Mouse (Mus musculus): Measurements from ENCODE around the gene Mpped2. TPM values are rescaled to one million over a fixed set of nuclear protein-coding genes. Genes with fewer than 3 reads are reported as not detected.

Gene Mpped2
- polyA plus RNA-seq, 1 experiment from 2014 or later, result 44.4 TPM

GRCm38 (mm10) chr2:106825461-106825860 lies 132.4 kb downstream of the Mpped2 start:
- Histone ChIP-seq H3K27me3 (ENCODE audit: control insufficient read depth, insufficient read depth, low read length) (no peaks in the 10 kb centered on the region), H3K27ac (ENCODE audit: low read depth, low read length) (no peak overlapping the region), H3K4me3 (ENCODE audit: low read depth, low read length) (no peak overlapping the region), H3K9me3 (ENCODE audit: control insufficient read depth, low read length) (no peaks in the 10 kb centered on the region), H3K4me2 (replicated peaks; ENCODE audit: low read depth, low read length) (no peak overlapping the region), H3K9ac (ENCODE audit: low read depth, low read length) (no peak overlapping the region), H3K36me3 (ENCODE audit: control insufficient read depth, insufficient read depth, low read length) (no peaks in the 10 kb centered on the region), H3K4me1 (replicated peaks; ENCODE audit: control insufficient read depth, insufficient read depth, low read length) (peaks cover 6% of the 10 kb centered on the region)
- ATAC-seq (ENCODE audit: low FRiP score) (no peak), DNase-seq (ENCODE audit: low spot score) (no peak)
- 89% methylated on average over 2 of the region's 2 CpGs for WGBS

- Histone ChIP-seq H3K36me3 (ENCODE audit: control insufficient read depth, insufficient read depth, low read length) (no peaks in the 10 kb centered on the region), H3K4me1 (replicated peaks; ENCODE audit: control insufficient read depth, insufficient read depth, low read length) (peaks cover 6% of the 10 kb centered on the region), H3K27ac (ENCODE audit: low read depth, low read length) (no peak overlapping the region), H3K27me3 (ENCODE audit: control insufficient read depth, insufficient read depth, low read length) (no peaks in the 10 kb centered on the region), H3K4me2 (replicated peaks; ENCODE audit: low read depth, low read length) (no peak overlapping the region), H3K9ac (ENCODE audit: low read depth, low read length) (no peak overlapping the region), H3K9me3 (ENCODE audit: control insufficient read depth, low read length) (no peaks in the 10 kb centered on the region), H3K4me3 (ENCODE audit: low read depth, low read length) (no peak overlapping the region)
- 80% methylated on average over 1 of the region's 1 CpGs for WGBS
- DNase-seq (ENCODE audit: low spot score), result no peak
- no peak for ATAC-seq (ENCODE audit: low FRiP score)
Measured at GRCm38 (mm10) chr2:106826023-106826422, 133.0 kb downstream of the Mpped2 start.

- Histone ChIP-seq H3K4me2 (replicated peaks; ENCODE audit: low read depth, low read length) (no peak overlapping the region), H3K4me1 (replicated peaks; ENCODE audit: control insufficient read depth, insufficient read depth, low read length) (peaks cover 4% of the 10 kb centered on the region), H3K9ac (ENCODE audit: low read depth, low read length) (no peak overlapping the region), H3K27me3 (ENCODE audit: control insufficient read depth, insufficient read depth, low read length) (no peaks in the 10 kb centered on the region), H3K27ac (ENCODE audit: low read depth, low read length) (no peak overlapping the region), H3K9me3 (ENCODE audit: control insufficient read depth, low read length) (no peaks in the 10 kb centered on the region), H3K36me3 (ENCODE audit: control insufficient read depth, insufficient read depth, low read length) (no peaks in the 10 kb centered on the region), H3K4me3 (ENCODE audit: low read depth, low read length) (no peak overlapping the region)
- no peak for DNase-seq (ENCODE audit: low spot score)
- ATAC-seq (ENCODE audit: low FRiP score), result no peak
- WGBS, result 76% methylated on average over 4 of the region's 4 CpGs
Measured at GRCm38 (mm10) chr2:106826806-106827205, 133.7 kb downstream of the Mpped2 start.

- no peak overlapping the region; the same call in 1 of the 2 replicates for H3K27ac ChIP-seq (ENCODE audit: low read depth, low read length)
- 0 out of 2 replicates have a peak, but pooled peaks cover 3% of the 10 kb centered on the region for H3K4me1 ChIP-seq (replicated peaks; ENCODE audit: control insufficient read depth, insufficient read depth, low read length)
- DNase-seq (ENCODE audit: low spot score) (no peak), ATAC-seq (ENCODE audit: low FRiP score) (peak; percentile 74)
- no peaks in the 10 kb centered on the region for H3K36me3 ChIP-seq (ENCODE audit: control insufficient read depth, insufficient read depth, low read length)
- no peak overlapping the region for H3K4me2 ChIP-seq (replicated peaks; ENCODE audit: low read depth, low read length)
- H3K9ac ChIP-seq (ENCODE audit: low read depth, low read length), result no peak overlapping the region
- H3K27me3 ChIP-seq (ENCODE audit: control insufficient read depth, insufficient read depth, low read length), result no peaks in the 10 kb centered on the region
- H3K4me3 ChIP-seq (ENCODE audit: low read depth, low read length), result no peak overlapping the region
- WGBS, result 57% methylated on average over 12 of the region's 12 CpGs
- no peaks in the 10 kb centered on the region for H3K9me3 ChIP-seq (ENCODE audit: control insufficient read depth, low read length)
Measured at GRCm38 (mm10) chr2:106828573-106829310, 135.7 kb downstream of the Mpped2 start.

GRCm38 (mm10) chr2:106829420-106829819 lies 136.4 kb downstream of the Mpped2 start:
- Histone ChIP-seq H3K4me1 (replicated peaks; ENCODE audit: control insufficient read depth, insufficient read depth, low read length) (0 out of 2 replicates have a peak, but pooled peaks cover 3% of the 10 kb centered on the region), H3K9ac (ENCODE audit: low read depth, low read length) (no peak overlapping the region), H3K36me3 (ENCODE audit: control insufficient read depth, insufficient read depth, low read length) (no peaks in the 10 kb centered on the region), H3K9me3 (ENCODE audit: control insufficient read depth, low read length) (no peaks in the 10 kb centered on the region), H3K4me2 (replicated peaks; ENCODE audit: low read depth, low read length) (no peak overlapping the region), H3K27ac (ENCODE audit: low read depth, low read length) (no peak overlapping the region), H3K27me3 (ENCODE audit: control insufficient read depth, insufficient read depth, low read length) (no peaks in the 10 kb centered on the region), H3K4me3 (ENCODE audit: low read depth, low read length) (no peak overlapping the region)
- DNase-seq (ENCODE audit: low spot score), result no peak
- ATAC-seq (ENCODE audit: low FRiP score), result no peak
- 67% methylated on average over 4 of the region's 4 CpGs for WGBS

- ATAC-seq (ENCODE audit: low FRiP score) (no peak), DNase-seq (ENCODE audit: low spot score) (no peak)
- no peak overlapping the region for H3K9ac ChIP-seq (ENCODE audit: low read depth, low read length)
- 51% methylated on average over 2 of the region's 2 CpGs for WGBS
- H3K36me3 ChIP-seq (ENCODE audit: control insufficient read depth, insufficient read depth, low read length), result no peaks in the 10 kb centered on the region
- no peaks in the 10 kb centered on the region for H3K27me3 ChIP-seq (ENCODE audit: control insufficient read depth, insufficient read depth, low read length)
- H3K4me1 ChIP-seq (replicated peaks; ENCODE audit: control insufficient read depth, insufficient read depth, low read length), result peaks cover 8% of the 10 kb centered on the region; the same call in 1 of the 2 replicates
- no peak overlapping the region for H3K4me2 ChIP-seq (replicated peaks; ENCODE audit: low read depth, low read length)
- no peak overlapping the region for H3K27ac ChIP-seq (ENCODE audit: low read depth, low read length)
- no peaks in the 10 kb centered on the region for H3K9me3 ChIP-seq (ENCODE audit: control insufficient read depth, low read length)
- no peak overlapping the region for H3K4me3 ChIP-seq (ENCODE audit: low read depth, low read length)
Measured at GRCm38 (mm10) chr2:106832577-106832976, 139.5 kb downstream of the Mpped2 start.

- Histone ChIP-seq H3K27ac (ENCODE audit: low read depth, low read length) (no peak overlapping the region), H3K27me3 (ENCODE audit: control insufficient read depth, insufficient read depth, low read length) (no peaks in the 10 kb centered on the region), H3K9me3 (ENCODE audit: control insufficient read depth, low read length) (no peaks in the 10 kb centered on the region), H3K4me3 (ENCODE audit: low read depth, low read length) (no peak overlapping the region), H3K4me2 (replicated peaks; ENCODE audit: low read depth, low read length) (no peak overlapping the region), H3K4me1 (replicated peaks; ENCODE audit: control insufficient read depth, insufficient read depth, low read length) (peaks cover 8% of the 10 kb centered on the region; the same call in 1 of the 2 replicates), H3K36me3 (ENCODE audit: control insufficient read depth, insufficient read depth, low read length) (no peaks in the 10 kb centered on the region), H3K9ac (ENCODE audit: low read depth, low read length) (no peak overlapping the region)
- 85% methylated on average over 5 of the region's 5 CpGs for WGBS
- no peak for ATAC-seq (ENCODE audit: low FRiP score)
- no peak for DNase-seq (ENCODE audit: low spot score)
Measured at GRCm38 (mm10) chr2:106833212-106833611, 140.1 kb downstream of the Mpped2 start.

GRCm38 (mm10) chr2:106835321-106835720 lies 142.3 kb downstream of the Mpped2 start:
- H3K9ac ChIP-seq (ENCODE audit: low read depth, low read length), result no peak overlapping the region
- H3K27ac ChIP-seq (ENCODE audit: low read depth, low read length), result no peak overlapping the region
- ATAC-seq (ENCODE audit: low FRiP score) (no peak), DNase-seq (ENCODE audit: low spot score) (no peak)
- H3K9me3 ChIP-seq (ENCODE audit: control insufficient read depth, low read length), result no peaks in the 10 kb centered on the region
- no peak overlapping the region for H3K4me2 ChIP-seq (replicated peaks; ENCODE audit: low read depth, low read length)
- no peak overlapping the region for H3K4me3 ChIP-seq (ENCODE audit: low read depth, low read length)
- H3K36me3 ChIP-seq (ENCODE audit: control insufficient read depth, insufficient read depth, low read length), result no peaks in the 10 kb centered on the region
- H3K4me1 ChIP-seq (replicated peaks; ENCODE audit: control insufficient read depth, insufficient read depth, low read length), result peaks cover 5% of the 10 kb centered on the region; the same call in 1 of the 2 replicates
- no peaks in the 10 kb centered on the region for H3K27me3 ChIP-seq (ENCODE audit: control insufficient read depth, insufficient read depth, low read length)
- WGBS, result 66% methylated on average over 8 of the region's 8 CpGs

- no peak for DNase-seq (ENCODE audit: low spot score)
- no peaks in the 10 kb centered on the region for H3K27me3 ChIP-seq (ENCODE audit: control insufficient read depth, insufficient read depth, low read length)
- no peak overlapping the region for H3K27ac ChIP-seq (ENCODE audit: low read depth, low read length)
- no peak overlapping the region for H3K9ac ChIP-seq (ENCODE audit: low read depth, low read length)
- H3K9me3 ChIP-seq (ENCODE audit: control insufficient read depth, low read length), result no peaks in the 10 kb centered on the region
- H3K36me3 ChIP-seq (ENCODE audit: control insufficient read depth, insufficient read depth, low read length), result no peaks in the 10 kb centered on the region
- H3K4me1 ChIP-seq (replicated peaks; ENCODE audit: control insufficient read depth, insufficient read depth, low read length), result peaks cover 5% of the 10 kb centered on the region; the same call in 1 of the 2 replicates
- H3K4me2 ChIP-seq (replicated peaks; ENCODE audit: low read depth, low read length), result no peak overlapping the region
- 84% methylated on average over 4 of the region's 4 CpGs for WGBS
- no peak for ATAC-seq (ENCODE audit: low FRiP score)
- H3K4me3 ChIP-seq (ENCODE audit: low read depth, low read length), result no peak overlapping the region
Measured at GRCm38 (mm10) chr2:106837241-106837640, 144.2 kb downstream of the Mpped2 start.
